Mouse (Mus musculus) testis, adult 2 months (tissue): ENCODE measurements around the gene Actn1.

Experiments used
- CTCF ChIP-seq: fragments of 200-500 bp; IDR thresholded peaks from 2 replicates; pipeline ENCODE4 v1.5.1; 2012; ENCODE audit warnings: low read depth, mild to moderate bottlenecking, inconsistent platforms, low read length, moderate library complexity; ENCODE audit not compliant: control insufficient read depth, insufficient read depth, insufficient replicate concordance
- POLR2A ChIP-seq: fragments of 200-500 bp; IDR thresholded peaks from 2 replicates; pipeline ENCODE4 v1.6.1; 2012; ENCODE audit warnings: low read depth, mild to moderate bottlenecking, inconsistent platforms, low read length, moderate library complexity; ENCODE audit not compliant: control insufficient read depth

- TF ChIP-seq CTCF, result no peak
- TF ChIP-seq POLR2A, result no peak
These were observed 68.8 kb downstream of the Actn1 start for GRCm38 (mm10) chr12:80191371-80191770.
